Mouse (Mus musculus): ENCODE measurements around the gene Hoxb8.

The Hoxb8 gene

GRCm38 (mm10) chr11:96284774-96285734 lies 3.3 kb downstream of the Hoxb8 start:
- peak; percentile 76 for DNase-seq (ENCODE audit: low read depth, low spot score)

GRCm38 (mm10) chr11:96285771-96286738 lies 4.3 kb downstream of the Hoxb8 start, which contains the start of gene Hoxb7:
Gene Hoxb7 (plus strand): TSS chr11:96286623.
- peak; percentile 69 for DNase-seq (ENCODE audit: low read depth, low spot score)

DNA sequence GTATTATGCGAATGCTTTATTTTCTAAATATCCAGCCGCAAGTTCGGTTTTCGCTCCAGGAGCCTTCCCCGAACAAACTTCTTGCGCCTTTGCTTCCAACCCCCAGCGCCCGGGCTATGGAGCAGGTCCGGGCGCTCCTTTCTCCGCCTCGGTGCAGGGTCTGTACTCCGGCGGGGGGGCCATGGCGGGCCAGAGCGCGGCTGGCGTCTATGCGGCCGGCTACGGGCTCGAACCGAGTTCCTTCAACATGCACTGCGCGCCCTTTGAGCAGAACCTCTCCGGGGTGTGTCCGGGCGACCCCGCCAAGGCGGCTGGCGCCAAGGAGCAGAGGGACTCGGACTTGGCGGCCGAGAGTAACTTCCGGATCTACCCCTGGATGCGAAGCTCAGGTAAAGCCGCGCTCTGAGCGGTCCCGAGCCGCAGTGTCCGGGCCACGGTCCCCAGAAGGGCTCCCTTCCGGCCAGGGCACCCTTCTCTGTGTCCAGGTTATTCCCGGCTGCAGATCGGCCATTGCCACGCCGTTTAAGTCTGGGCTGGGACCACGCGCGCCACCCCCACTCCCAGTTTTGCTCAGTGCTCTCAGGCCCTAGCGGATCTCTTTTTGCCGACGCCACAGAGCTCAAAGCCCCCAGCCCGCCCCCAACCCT lies 5.2 kb downstream of the Hoxb8 start:
- peak; percentile 59 for DNase-seq (ENCODE audit: low read depth, low spot score)

- DNase-seq (ENCODE audit: low read depth, low spot score) = no peak
Observed at GRCm38 (mm10) chr11:96287411-96287810, 5.7 kb downstream of the Hoxb8 start.

- no peak for DNase-seq (ENCODE audit: low read depth, low spot score)
Observed at GRCm38 (mm10) chr11:96288455-96289221, 6.9 kb downstream of the Hoxb8 start.

GRCm38 (mm10) chr11:96289293-96289692 lies 7.6 kb downstream of the Hoxb8 start:
- no peak for DNase-seq (ENCODE audit: low read depth, low spot score)

- no peak for DNase-seq (ENCODE audit: low read depth, low spot score)
Observed at GRCm38 (mm10) chr11:96289837-96290236, 8.1 kb downstream of the Hoxb8 start.

DNA sequence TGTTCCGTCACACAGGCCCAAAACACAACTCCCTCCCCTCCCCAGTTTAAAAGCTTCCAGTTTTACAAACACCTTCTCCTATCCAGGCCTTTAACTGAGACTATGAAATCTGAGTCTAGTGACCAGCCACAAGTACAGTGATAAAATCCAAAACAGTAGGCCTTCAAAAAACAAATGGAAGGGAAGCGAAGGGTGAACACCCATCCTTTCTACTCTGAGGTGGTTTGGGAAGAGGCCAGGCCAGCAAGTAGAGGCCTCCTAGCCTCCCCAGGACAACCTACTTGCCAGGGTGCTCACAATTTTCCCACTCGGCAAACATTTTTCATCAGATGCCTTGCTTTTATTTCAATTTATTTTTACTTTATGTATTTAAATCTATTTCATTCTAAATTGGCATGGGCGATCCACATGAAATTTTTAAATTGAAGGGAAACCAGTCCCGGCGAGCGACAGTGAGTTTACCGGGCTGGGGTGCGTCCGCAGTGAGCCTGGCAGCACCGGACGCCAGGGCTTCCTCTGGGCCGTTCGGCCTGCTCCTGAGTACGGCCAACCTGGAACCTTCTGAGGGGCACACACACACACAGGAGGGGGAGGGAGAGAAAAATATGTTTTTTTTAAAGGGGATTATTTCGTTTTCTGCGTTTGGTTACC lies 9.1 kb downstream of the Hoxb8 start:
- DNase-seq (ENCODE audit: low read depth, low spot score) = no peak

DNA sequence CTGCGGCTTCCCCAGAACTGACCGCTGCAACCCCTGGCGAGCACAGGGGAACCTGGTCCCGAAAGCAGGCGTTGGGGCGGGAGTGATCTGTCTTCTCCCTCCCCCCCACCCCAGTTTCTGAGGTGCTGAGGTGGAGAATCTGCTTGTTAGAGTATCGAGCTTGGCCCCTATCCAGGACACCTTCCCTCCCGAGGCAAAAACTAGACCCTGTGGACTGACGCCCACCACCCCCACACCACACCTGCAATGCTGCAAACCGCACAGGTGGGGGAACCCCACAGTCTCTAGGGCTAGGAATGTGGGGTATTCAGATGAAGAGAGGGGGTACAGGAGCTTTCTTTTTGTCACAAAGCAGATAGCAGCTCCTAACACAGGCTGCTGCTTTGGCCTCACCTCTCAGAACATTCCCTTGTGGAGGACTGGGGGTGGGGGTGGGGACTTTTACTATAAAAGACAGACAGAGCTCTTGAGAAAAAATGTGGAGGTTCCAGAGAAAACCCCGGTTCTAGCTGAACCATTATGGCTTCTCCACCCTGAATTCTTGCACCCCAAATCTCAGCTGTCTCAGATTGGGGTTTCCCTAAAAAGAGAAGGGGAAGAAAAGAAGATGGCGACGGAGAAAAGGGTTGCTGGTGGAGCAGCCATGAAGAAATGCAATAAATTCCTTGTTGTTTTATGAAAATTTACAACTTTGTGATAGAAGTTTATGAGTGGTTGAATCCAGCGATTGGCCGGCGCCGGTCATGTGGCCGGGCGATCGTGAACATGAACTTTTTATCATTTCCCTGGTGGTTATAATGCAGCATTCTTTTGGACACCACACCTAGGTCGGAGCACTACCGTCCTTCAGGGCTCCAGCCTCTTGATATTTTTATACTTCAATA lies 10.2 kb downstream of the Hoxb8 start, which contains the start of gene Hoxb6:
TSS of gene Hoxb6 (plus strand) at position 796 of the 884 bp plus-strand sequence.
- peak; percentile 81 for DNase-seq (ENCODE audit: low read depth, low spot score)

DNA sequence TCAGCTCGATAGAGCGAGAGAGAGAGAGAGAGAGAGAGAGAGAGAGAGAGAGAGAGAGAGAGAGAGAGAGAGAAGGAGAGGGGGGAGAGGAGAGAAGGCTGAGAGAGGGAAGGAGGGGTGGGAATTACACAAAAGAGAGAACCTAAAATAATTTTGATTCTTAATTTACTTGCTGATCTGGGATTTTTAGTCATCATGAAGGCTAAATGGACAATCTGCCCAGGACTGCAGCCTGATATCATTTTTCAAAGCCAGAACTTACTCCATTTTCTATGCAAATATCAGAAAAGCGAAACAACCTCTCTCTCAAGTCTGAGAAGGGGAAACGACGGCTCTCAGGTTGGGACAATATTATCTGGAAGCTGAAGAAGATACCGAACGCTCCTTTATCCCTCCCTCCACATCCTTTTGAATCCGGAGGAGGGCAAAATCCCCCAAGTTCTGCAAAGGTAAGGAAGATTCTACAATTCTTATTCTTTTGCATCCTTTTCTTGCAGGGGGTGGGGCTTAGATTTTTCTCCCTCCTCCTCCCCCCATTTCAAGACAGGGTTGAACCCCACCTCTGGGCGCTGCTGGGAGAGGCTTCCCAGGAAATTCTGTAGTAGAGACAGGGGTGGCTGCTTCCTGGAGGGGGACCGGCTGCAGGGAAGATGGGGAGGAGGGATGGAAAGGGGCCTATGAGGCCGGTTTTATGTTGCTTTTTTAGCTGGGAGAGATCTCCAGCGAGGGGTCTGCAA lies 11.0 kb downstream of the Hoxb8 start:
- no peak for DNase-seq (ENCODE audit: low read depth, low spot score)

DNA sequence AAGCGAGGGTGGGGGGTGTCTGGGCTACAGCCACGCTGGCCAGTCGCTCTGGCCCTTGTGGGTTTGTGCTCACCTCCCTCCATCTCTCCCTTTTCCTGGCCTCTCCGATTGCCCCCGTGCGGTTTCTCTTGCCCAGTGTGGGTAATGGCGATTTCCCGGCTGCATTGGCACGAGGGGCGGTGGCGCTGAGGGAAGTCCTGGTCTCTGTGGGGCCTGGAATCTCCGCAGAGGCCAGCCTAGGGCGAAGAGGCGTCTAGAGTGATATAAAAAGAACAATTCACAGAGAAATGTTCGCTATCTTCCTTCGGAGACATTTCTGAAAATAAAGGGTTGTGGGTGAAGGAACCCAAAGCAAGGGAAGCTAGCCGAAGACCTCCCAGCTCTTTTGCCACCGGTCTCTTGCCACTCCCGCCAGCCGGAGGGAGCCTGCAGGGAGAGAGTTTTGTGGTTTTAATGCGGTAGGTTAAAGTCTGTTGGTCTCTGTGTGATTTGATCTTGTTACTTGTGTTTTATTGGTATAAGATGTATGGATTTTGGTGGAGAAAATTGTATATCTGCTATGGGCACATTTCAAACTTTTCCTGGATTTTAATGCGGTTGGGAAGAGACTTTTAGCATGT lies 11.7 kb downstream of the Hoxb8 start:
- no peak for DNase-seq (ENCODE audit: low read depth, low spot score)

- peak; percentile 95 for DNase-seq (ENCODE audit: low read depth, low spot score)
Observed at GRCm38 (mm10) chr11:96294245-96295091, 12.8 kb downstream of the Hoxb8 start.

DNA sequence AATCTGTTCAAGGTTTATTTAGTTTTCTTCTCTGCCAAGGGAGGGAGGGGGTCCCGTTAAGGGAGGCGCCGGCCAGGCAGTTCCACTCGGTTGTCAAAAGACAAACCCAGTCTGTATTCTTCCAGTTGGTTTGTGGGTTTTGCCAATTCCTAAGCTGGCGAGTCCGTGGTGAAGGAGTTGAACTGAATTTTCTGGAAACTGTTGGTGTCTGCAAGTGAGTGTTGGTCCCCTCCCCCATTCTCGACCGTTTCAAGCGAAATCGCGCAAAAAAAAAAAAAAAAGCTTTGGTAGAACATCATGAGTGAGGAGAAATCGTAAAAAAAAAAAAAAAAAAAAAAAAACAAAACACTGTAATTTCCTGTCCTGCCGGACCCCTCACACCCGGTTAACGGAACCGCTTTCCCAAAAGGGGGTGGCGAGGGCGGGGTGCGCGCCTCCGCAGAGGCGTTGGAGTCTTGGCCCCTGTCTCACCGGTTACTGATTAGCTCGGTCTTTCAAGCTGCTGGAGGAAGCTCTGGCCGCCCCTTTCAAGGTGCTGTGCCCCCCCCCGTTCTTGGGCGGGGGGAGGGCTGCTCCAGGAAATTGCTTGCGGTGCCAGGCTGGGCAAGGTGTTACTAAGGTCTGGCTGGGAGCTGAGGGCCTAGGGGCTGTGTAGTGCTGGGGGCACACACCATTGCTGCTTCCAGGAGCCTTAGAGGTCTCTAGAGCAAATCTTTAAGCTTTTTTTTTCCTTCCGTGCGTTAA lies 13.6 kb downstream of the Hoxb8 start:
- no peak for DNase-seq (ENCODE audit: low read depth, low spot score)

- DNase-seq (ENCODE audit: low read depth, low spot score) = no peak
Observed at GRCm38 (mm10) chr11:96296997-96297396, 15.3 kb downstream of the Hoxb8 start.

- no peak for DNase-seq (ENCODE audit: low read depth, low spot score)
Observed at GRCm38 (mm10) chr11:96297428-96297827, 15.7 kb downstream of the Hoxb8 start.

- no peak for DNase-seq (ENCODE audit: low read depth, low spot score)
Observed at GRCm38 (mm10) chr11:96297968-96298635, 16.4 kb downstream of the Hoxb8 start.
